Mouse (Mus musculus): ENCODE data around the gene Enah.

Enah gene

DNA sequence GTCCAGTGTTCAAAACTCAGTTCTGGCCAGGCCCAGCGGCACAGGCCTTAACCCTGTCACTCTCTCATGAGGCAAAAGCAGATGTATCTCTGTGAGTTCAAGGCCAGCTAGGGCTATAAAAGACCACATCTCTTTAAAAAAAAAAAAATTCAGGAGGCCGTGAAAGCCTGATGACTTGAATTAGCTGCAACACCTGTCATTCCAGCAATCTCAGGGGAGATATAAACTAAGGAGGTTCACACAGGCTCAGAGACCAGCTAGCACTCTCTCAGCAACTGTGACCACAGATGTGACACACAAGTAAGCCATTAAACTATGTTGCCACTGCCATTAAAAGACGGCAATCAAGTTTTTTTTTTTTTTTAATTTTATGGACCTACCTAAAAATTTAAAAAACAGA lies 56.0 kb downstream of the Enah start:
- DNase-seq (ENCODE audit: low read depth, low spot score), result no peak

DNA sequence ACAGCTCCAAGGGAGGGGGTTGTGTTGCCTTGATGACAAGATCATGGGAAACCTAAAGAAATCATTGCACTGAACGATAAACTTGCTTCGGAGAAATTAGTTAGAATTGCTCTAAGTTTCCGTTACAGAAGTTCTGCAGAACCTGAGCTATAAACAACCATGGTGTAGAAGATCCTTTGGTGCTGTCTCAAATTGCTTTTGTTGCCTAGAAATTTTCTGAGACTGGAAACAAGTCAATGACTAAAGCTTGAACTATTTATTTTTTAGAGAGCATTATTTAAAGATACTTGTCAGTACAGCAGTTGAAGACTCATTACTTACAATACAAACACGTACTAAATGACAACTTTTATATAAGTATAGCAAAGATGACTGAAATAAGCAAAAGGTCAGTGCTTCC lies 56.4 kb downstream of the Enah start:
- no peak for DNase-seq (ENCODE audit: low read depth, low spot score)

DNA sequence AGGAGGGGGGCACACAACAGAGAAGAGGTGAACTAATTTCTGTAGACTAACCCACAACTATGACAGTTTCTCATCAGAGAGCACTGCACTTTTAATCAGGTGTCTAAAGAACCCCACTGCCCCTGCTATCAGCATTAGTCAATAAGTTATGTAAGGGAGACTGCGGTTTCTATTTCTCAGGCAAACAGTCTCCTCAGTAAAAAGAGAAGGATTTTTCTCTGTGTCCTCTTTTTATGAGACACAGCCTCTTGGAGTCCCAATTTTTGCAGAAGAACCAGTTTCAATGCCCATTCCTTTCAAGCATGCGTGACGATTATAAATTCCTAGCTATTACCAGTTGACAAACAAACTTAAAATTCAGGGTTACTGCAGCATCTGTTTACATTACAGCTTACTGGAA lies 59.4 kb downstream of the Enah start:
- no peak for DNase-seq (ENCODE audit: low read depth, low spot score)

DNA sequence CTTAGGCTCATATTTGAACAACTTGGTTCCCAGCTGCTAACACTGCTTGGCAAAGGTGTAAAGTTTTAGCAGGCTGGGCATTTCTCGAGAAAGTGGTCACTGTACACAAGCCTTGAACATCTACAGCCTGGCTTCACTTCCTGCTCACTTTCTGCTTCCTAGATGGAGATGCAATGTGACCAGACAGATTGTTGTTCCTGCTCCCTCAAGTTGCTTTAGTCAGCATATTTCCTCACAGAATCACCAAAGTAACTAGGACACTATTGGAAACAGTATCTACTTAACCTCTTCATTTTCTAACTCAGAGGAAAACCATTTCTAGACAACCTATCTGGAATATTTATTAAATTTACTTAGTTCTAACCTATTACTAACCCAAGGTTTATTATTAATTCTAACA lies 61.4 kb downstream of the Enah start:
- no peak for DNase-seq (ENCODE audit: low read depth, low spot score)

DNA sequence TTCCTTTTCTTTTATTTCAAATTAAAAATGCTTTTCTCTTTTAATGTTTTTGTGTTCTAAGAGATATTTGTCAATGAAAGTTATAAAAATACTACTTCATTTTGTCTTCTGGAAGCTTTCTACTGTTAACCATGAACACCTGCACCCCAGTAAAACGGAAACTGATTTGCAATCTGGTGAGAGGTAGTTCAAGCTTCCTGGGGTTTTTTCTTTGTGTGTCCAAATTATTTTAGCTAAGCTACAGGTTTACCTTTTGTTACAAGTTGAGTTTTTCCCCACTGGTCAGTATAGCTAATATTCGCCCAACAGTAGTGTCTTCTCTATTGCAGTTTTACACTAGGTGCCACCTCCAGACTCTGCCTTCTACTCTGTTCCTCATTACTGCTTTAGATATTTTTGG lies 62.1 kb downstream of the Enah start:
- no peak for DNase-seq (ENCODE audit: low read depth, low spot score)

DNA sequence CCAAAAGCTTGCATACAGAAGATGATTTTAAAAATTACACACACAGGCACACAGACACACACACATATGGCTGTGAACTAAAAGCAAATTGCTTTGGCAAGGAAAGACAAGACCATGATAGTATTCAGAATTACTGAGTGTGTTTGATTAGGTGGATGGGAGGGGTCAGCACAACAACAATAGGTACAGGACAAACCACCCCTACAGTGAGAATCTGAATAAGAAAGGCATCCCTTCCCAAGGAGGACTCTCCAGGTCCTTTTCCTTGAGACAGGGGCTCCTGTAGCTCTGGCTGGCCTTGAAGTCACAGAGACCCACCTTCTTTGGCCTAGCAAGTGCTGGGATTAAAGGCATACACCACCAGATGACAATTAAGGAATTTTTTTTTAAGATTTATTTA lies 66.2 kb downstream of the Enah start:
- no peak for DNase-seq (ENCODE audit: low read depth, low spot score)

DNA sequence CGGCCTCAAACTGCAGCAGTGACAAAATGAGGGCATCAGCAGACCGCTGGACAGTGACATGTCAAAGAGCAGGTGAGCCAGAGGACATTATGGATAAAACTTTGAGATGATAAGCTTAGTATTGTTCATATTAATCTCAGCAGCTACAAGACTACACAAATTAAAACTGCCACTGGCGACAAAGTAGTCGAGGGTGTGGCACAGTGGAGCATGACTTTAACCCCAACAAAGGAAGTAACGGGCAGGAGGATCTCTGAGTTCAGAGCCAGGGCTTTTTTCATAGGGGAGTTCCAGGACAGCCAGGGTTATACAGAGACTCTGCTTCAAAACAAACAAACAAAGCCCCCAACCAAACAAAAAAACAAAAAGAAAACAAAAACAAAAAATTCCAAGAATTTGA lies 68.5 kb downstream of the Enah start:
- DNase-seq (ENCODE audit: low read depth, low spot score), result no peak

DNA sequence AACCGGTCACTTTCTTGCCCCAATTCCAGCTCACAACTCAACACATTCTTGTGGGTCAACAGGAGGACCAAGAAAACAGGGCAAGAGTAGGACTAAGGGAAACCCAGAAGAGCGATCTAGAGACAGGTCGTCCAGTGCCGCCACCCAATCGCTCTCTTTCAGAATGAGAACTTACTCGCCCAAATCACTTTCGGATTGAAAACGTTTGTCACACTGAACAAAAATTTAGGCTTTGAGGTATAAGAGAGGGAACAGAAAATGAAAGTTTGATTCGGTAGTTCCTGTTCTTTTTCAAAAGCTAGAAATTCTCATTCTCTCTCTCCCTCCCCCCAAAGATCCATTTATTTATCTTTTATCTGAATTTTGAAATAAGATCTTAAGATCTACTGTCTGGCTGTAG lies 69.1 kb downstream of the Enah start:
- no peak for DNase-seq (ENCODE audit: low read depth, low spot score)

DNA sequence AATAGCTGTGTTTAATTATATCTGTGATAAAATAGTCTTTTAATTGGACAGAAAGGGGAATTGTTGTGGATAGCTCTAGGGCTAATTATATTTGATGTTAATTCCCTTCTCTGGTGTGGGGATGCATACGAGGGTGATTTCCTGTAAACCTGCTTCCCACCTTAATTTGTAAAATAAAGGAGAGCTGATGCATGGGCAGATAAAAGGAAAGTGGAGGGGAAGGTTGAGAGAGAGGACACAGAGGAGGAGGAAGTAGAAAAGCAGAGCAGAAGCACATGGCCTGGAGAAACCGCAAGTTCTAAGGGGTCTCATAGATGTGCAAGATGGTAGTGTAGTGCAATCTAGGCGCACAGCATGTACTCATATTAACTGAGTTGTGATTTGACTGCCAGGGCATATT lies 71.6 kb downstream of the Enah start:
- DNase-seq (ENCODE audit: low read depth, low spot score), result no peak

DNA sequence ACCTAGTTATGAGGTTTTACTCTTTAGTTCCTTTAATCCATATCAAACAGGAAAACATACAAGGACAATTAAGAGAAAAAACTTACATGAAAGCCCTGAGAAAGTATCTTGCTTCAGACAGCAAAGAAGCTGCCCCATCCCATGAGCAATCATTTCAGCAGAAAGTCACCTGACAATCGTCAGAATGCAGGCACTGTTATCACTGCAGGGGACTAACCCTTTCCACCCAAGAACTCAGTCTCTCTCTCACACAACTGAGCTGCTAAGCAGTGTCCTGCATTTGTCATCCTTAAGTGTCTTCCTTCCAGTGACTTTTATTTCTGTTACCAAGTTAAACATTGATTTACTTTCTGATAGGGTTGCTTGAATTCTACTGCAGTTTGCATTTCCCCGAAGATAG lies 82.7 kb downstream of the Enah start:
- DNase-seq (ENCODE audit: low read depth, low spot score), result no peak

DNA sequence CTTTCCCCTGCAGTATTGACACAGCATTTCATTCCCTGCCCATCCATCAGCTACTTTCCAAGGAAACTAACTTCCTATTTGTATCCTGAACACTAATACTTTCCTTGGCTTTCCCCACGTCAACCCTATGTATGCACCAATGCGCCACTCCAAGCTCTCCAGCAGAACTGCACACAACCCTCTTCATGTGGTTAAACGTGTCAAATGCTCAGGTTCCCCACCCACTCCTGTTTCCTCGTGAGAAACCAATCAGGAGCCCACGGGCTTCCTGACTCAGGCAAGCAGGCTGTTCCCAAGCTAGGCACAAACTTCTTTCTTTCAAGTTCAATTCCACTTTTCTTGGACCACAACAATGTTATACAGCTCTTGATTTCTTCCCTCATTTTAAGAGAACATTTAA lies 91.4 kb downstream of the Enah start:
- no peak for DNase-seq (ENCODE audit: low read depth, low spot score)

DNA sequence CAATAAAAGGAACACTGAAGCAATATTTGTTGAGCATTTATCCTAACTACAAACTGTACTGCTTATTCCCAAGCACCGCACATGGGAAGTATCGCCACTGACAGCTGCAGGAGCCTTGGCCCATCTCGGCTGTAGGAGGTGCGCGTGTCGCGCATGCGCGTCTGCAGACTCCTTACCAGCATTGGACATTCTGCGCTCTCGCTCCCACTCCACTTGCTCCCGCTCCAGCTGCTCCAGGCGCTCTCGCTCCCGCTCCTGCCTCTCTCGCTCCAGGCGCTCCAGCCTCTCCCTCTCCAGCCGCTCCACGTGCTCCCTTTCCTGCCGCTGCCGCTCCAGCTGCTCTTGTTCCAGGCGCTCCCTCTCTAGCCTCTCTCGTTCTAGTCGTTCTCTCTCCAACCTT lies 96.4 kb downstream of the Enah start:
- DNase-seq (ENCODE audit: low read depth, low spot score), result peak; percentile 34

DNA sequence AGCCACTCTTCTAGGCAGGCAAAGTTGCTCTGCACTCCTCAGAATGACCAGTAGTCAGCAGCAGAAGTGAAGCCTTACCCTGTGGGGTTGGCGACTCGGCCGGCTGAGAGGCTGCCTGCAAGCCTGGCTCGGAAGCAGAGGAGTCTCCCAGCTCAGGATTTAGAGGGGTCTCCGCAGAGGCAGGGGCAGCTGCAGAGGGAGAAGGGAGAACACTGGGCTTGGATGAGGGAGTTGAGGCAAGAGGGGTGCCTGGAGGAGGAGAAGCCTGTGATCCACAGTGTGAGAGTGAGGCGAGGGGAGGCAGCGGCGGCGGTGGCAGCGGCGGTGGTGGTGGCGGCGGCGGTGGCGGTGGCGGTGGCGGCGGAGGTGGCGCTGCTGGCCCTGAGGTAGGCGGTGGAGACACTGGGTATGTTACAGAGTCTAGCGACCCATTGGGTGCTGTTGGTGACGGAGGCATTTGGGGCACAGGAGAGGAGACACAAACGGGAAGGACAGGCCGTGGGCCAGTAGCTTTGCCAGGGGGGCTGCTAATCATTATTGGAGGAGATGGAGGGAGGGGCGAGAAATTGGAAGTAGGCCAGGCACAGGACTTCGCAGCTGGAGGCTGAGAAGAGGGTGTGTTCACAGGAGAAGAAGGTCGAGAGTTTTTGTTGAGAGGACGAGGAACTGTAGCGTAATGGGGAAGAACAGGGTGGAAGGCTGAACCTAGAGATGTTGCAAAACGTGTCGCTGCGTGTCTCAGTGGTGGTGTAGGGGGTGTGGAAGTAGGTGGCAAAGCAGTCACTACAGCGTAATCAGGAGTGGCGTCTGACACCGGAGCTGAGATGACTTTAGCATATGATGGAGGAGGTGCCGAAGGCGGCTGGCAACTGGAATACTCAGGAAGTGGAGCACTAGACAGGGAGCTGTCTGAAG lies 98.0 kb downstream of the Enah start:
- no peak for DNase-seq (ENCODE audit: low read depth, low spot score)

DNA sequence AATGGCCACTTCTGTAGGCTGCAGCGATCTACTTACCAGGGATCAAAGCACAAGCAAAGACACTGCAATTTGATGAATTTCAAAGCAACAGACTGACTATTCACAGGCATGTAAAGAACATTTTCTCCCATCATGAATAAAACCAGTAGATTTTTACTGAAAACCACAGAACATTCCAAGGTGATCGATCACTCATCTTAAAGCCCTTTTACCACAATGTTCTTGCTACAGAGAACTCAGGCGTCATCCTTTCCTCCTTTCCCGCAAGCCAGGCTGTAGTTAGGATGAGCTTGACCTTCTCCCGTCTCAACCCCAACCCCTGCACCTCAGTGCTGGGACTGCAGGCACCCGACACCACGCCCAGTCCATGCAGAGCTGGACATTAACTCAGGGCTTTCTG lies 107.9 kb downstream of the Enah start:
- no peak for DNase-seq (ENCODE audit: low read depth, low spot score)

DNA sequence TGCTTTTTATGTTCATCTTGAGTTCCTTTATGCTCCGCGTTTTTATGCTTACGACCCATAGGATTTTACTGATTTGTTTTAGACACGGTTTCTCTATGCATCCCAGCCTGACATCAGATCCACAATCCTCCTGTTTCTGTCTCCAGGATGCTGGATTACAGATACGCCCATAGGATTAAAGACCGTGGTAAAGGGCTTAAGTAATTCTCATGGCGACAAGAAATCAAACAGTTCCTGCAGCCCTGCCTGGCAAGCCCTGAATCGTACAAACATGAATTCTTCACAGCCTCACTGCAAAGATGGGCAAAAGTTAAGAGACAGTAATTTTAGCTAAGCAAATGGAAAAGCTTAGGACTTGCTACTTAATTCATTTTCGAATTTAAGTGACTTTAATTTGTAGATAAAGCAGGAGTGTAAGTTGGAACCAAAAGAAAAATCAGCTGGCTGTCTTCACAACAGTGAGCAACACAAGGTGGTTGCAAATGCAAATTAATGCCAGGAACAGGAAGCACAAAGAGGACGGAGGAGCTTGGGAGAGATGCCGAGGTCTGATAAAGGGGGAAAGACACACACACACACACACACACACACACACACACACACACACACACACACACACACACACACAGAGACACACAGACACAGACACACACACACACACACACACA lies 118.0 kb downstream of the Enah start:
- no peak for DNase-seq (ENCODE audit: low read depth, low spot score)

DNA sequence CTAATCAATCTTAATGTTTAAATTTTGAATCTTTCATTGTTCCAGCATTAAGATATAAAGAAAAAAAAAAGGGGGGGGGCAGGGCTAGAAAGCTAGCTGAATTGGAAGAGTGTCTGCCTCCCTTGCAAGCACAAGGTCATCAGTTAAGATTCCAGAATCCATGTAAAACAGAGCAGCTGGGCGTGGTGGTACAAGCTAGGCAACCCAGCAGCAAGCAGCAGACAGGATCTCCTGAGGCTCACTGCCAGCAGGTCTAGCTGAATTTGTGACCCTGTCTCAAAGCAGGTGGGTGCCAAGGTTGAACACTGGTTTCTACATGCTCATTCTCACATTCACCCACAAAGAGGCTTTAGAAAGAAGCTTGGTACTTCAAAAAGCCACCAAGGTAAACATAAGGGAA lies 118.9 kb downstream of the Enah start:
- DNase-seq (ENCODE audit: low read depth, low spot score), result no peak

DNA sequence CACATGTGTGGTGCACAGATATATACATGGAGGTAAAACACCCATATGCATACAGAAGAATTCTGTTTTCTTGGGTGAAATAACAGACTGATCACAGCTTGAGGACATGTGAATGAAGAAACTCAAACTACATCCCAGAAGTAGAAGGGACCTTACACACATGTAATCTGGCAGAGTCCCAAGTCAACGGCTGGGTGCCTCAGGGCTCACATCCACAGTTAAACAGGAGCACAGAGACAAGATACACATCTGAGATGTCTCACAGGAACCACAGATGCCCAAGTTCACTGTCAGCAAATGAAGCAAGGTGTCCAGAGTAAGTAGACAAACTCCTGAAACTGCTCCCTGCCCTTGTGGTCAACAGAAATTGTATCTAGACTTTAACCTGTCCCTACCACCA lies 120.8 kb downstream of the Enah start:
- no peak for DNase-seq (ENCODE audit: low read depth, low spot score)

DNA sequence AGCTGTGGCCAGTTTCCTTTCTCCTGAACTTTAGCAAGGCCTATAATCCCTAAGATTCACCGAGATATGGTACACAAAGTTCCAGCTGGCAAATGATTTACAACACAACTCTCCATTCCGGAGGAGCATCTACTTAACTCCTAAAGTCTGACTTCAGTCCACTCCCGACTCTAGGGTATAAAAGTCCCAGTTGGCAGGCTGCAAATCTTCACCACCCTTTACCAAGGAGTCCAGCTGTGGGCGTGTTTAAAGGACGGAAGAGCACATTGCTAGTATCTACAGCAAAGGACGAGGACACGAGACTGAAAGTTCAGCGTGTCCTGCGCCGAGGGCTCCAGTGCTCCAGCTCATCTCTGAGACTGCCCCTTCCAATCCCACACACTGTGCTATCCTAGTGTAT lies 122.8 kb downstream of the Enah start:
- DNase-seq (ENCODE audit: low read depth, low spot score), result no peak

DNA sequence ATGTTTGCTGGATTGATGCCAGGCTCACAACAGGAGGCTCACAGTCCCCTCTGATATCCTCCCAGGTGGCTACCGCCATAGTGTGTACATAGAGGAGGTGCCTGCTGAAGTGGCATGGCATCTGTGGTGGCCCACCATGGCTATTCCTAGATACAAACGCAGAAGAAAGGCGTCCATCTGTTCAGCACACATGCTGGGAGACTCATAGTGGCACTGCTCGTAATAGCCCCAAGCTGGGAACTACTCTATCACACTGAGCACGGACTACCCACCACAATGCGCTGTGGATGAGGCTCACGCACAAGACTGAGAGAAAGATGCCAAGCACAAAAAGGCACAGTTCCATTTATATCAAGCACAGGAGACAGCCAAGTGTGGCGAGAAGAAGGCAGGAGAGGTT lies 126.1 kb downstream of the Enah start:
- DNase-seq (ENCODE audit: low read depth, low spot score), result no peak

DNA sequence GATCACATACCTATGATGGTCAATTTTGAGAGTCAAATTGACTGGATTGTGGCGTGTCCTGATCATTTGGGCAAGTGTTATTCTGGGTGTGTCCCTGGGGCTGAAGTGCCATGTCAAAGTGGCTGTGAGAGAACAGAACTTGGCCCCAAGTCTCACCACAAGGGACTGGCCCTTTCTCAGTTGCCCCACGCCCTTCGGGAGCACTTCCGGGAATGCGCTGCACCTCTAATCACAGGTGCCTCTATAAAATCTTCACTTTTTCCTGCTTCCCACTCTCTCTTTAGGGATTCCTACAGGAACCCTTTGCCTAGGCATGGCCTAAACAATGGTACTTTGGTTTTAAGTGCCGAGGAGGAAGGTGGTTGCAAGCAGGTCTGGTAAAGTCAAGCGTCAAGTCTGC lies 130.1 kb downstream of the Enah start:
- DNase-seq (ENCODE audit: low read depth, low spot score), result no peak

DNA sequence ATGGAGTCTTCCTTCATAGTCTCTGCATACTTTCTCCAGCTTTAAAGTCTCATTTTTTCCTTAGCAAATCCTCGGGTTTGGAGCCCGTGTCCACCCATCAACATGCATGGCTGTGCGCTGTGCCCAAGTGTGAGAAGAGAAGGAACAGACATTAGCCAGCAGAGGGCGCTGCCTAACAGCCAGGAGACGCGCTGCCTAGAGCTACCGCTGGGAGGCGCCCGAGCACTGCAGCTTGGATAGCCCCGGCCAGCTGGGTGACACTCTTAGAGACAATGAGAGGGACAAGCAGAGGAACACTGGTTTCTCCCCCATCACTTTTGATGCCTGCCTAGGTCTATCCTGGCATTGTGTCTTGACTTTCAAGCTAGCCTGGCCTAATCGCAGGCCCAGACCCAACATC lies 131.0 kb downstream of the Enah start:
- DNase-seq (ENCODE audit: low read depth, low spot score), result peak; percentile 76

DNA sequence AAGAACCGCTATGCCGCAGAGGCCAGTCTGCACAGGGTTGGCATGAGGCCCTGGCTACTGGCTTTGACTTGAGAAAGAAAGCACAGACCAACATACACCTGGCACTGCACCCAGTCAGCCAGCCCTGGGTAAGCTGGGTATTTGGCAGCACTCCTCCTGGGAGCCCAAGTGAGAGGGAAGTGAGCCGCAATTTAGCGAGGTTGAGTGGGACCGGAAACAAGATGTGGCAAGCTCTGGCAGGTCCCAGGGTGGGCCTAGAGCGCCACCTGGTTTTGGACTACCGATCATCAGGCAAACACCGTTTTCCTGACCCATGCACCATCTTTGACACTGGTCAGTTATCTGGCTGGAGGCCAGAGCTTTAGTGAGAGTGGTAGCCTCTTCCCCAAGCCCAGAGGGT lies 138.3 kb downstream of the Enah start:
- DNase-seq (ENCODE audit: low read depth, low spot score), result no peak

DNA sequence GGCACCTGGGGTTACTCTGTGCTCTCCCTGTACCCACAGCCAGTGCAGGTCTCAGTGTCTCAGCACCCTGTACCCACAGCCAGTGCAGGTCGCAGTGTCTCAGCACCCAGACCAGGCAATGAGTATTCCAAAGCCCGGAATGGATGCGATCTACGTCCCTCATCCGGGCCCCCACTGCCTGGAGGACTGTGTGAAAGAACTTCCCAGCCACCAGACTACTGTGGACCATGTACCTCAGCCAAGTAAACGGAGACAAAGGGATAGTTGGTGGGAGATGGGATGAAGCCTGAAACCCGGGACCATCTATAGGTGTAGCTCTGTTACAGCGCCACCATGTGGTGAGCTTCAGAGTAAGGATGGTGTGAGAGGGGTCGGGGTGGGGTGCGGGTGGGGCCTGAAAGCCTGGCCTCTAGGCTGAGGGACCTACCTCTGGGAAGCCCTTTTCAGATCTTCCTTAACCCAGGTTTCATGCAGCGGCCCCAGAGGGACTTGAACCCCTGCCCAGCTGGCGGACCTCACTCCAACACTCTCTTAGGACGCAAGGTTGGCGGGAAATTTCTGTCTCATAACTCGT lies 139.0 kb downstream of the Enah start:
- no peak for DNase-seq (ENCODE audit: low read depth, low spot score)
